Mouse (Mus musculus): ENCODE data around the gene Grhpr.
"Not testable (repeated sequence)": the region's sequence is repeated elsewhere in the genome, so short reads cannot be mapped to it uniquely, and the experiment has no call there.

Grhpr gene

GRCm38 (mm10) chr4:44981280-44981973 lies at the start of gene Grhpr:
Gene Grhpr, plus strand, starts transcription at chr4:44981395.
- peak; percentile 73 for DNase-seq (ENCODE audit: low spot score)

DNA sequence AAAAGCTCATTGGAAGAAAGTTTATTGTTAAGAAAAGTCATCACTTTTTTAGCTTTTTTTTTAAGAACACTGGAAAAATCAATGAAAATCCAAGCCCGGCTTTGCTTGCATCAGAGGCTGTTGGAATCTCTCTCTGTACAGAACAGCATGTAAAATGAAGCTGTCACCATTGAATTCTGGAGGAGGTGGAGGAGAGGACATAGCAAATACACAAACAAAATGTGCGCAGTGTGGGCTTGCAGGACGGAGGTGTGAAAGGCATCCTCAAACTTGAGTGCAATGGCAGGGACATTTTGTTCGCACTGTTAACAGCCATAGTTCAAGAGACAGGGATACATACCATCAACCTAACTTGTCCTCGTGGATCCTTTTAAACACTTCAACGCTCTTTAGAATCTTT lies 49.5 kb upstream of the Grhpr start:
- no peak for DNase-seq (ENCODE audit: low spot score)

DNA sequence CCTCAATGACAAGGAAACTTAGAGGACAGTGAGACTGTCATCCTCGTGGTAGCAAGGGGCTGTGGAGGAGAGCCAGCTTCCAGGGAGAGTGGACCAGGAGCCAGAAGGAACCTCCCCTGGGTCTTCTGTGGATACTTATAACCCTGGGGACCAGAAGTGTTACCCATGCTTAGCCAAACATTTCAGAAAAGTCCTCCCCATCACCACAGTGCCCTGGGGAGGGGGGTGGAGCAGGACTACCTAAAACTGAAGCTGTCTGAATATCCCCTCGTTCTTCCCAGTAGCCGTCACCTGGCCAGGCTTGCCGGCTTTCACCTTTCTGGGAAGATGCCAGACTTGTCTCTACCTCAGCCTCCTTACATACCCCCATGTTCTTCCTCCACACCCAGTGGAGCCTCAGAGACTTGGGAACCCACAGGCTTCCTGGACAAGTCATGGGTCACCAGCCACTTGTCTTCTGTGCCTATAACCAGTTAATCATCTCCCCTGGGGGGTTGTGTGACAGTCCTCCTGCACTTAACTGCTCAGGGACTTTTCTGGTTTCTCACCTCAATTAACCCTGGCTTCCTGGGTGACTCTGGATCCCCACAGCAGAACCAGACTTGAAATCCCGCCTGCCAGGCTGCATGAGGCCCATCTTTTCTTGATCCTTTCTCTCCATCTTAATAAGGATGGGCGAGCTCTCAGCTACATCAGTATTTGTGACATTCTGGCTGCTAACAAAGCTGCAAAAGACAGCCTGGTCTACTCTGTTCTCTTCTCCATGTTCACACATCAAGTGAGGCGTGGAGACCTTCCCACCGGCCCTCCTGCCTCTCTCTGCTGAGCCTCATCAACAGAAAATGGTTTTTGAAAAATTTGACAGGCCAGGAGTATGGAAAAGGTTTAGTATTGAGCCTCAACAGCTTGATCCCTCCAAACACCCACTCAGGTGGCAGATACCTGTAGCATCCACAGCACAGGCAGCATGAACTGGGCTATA lies 42.5 kb upstream of the Grhpr start:
- no peak for DNase-seq (ENCODE audit: low spot score)

GRCm38 (mm10) chr4:44939576-44940249 lies 41.5 kb upstream of the Grhpr start:
- no peak for DNase-seq (ENCODE audit: low spot score)

DNA sequence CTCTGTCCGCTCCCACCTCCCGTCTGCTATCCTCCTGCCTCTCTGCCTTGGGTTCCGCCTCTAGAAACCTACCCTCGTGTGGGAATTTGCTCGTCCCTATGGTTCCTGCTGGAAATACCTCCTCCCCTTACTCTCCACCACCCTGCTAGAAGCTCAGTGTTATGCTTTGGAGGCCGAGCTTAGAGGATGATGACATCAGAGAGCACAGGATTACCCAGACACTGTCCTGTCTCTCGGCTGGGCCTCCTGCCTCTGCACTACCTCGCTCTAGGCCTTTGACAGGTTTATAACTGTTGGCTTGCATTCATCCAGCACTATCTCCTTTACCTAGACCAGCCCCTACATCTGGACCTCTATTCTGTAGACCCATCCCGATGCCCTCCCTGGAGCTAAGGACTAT lies 40.9 kb upstream of the Grhpr start:
- no peak for DNase-seq (ENCODE audit: low spot score)

GRCm38 (mm10) chr4:44942237-44942636 lies 39.0 kb upstream of the Grhpr start:
- no peak for DNase-seq (ENCODE audit: low spot score)

DNA sequence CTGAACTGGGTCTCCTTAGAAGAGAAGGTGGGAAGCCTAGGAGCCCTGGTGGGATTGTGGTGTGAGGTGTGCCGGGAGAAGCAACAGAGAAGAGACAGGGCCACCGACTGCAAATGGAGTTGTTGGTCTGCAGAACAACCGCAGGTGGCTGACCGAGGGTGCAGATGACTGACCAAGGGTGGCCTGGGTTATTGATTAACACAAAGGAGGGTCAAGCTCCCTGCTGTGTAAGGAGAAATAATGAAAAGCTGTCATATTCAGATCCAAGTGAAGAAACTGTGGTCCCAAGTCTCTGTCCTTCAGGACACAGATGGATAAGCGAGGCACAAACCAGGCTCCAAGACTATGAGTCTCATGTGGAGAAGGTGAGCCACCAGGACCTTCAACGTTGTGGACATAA lies 37.7 kb upstream of the Grhpr start:
- DNase-seq (ENCODE audit: low spot score) = no peak

- no peak for DNase-seq (ENCODE audit: low spot score)
Measured at GRCm38 (mm10) chr4:44944426-44945075, 36.6 kb upstream of the Grhpr start.

- DNase-seq (ENCODE audit: low spot score) = not testable (repeated sequence)
Measured at GRCm38 (mm10) chr4:44946126-44946525, 35.1 kb upstream of the Grhpr start.

DNA sequence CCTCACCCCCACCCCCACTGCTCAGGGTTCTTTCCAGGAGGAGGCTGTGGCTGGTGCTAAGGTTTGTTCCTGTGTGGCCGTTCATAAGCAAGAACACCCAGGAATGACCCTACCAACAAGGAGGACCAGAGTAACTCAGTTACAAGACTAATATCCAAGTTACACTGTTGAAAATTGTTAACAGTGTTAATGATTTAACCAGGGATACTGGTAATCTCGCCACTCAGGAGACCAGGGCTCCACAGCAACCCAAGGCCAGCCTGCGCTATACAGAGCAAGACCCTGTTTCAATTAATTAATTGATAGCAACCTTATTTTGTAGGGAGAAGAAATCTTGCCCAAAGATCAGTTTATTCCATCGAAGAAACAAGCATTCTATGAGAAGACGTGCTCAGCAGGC lies 33.7 kb upstream of the Grhpr start:
- DNase-seq (ENCODE audit: low spot score) = no peak

DNA sequence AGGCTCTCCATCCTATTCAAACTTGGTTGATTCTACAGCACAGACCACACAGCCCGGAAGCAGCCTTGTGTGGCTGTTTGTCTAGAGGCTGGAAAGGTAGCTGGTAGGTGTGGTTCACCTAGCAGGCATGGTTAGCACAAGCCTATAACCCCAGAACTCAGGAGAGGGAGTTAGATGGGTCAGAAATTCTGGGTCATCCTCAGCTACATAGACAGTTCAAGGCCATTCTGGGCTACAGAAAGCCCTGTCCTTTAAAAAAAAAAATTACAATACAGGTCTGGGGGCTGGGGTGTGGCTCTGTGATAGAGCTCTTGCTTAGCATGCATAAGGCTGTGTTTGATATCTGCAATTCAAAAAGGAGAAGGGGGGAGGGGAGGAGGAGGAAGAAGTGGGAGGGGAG lies 32.9 kb upstream of the Grhpr start:
- DNase-seq (ENCODE audit: low spot score) = no peak

DNA sequence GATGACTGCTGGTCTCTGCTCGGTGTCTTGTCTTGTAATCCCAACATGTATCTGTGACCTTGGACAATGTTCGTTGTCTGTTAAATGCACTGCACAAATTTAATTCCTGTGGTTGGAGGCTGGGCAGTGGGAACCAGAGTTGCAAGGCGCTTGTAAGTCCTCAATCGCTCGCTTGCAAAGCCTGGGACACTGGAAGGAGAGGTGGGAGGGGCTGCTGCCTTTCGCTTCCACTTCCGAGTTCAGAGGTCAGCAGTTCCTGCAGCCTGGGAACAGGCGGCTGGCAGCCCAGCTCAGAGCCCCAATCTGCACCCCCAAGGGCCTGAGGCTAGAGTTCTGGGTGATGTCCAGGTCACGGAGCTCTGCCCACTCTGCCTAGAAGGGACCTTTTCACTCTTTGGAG lies 28.2 kb upstream of the Grhpr start:
- DNase-seq (ENCODE audit: low spot score) = no peak

DNA sequence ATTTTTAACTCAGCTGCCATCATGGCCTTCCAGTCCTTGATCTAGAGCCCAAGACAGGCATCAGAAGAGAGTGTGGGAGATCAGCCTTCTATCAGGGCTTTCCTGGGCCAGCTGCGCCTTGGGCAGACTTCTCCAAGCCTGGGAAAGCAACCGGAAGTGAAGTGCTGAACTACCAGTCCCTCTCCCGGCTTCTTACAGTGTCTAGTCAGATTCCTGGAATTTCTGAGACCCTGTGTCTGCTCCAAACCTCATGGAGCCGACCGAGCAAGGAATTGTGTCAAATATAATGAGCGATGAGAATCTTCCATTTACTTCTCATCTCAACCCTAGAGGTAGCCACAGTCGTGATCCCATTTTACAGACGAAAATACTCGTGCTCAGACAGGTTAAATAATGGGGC lies 22.4 kb upstream of the Grhpr start:
- no peak for DNase-seq (ENCODE audit: low spot score)

GRCm38 (mm10) chr4:44959220-44959619 lies 22.0 kb upstream of the Grhpr start:
- no peak for DNase-seq (ENCODE audit: low spot score)

DNA sequence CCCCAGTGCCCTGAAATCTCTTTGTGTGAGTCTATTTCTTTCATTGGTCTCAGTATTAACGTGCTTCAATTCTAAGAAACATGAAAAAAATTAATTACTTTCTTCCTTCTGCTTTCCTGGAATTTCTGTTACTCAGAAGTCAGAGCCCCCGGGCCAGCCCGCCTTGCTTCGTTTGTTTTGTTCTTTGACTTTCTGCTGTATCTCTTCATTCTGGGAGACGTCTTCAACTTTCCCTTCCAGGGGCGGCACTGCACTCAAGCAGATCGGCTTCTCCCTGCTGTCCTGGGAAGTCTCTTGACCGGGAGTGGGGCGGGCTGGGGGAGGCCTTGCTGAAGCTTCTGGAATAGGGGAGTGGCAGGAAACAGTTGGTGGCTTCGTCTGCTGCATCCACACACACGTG lies 18.0 kb upstream of the Grhpr start:
- DNase-seq (ENCODE audit: low spot score) = no peak

- no peak for DNase-seq (ENCODE audit: low spot score)
Measured at GRCm38 (mm10) chr4:44965175-44965574, 16.0 kb upstream of the Grhpr start.

DNA sequence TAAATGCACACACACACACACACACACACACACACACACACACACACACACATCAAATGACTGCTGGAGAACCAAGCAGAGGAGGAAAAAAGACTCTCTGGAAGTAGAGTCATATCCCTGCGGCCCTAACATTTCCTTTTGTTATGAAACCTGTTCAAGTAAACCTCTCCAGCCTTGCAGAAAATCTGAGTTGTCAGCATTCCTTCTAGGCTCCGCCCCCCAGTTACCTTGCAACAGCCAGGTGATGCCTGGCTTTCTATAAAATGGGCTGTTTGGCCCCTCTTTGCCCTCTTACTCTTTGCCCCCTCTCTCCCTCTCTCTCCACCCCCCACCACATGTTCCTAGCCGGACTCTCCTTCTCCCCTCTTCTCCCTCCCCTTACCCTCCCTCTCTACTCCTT lies 15.5 kb upstream of the Grhpr start:
- DNase-seq (ENCODE audit: low spot score) = no peak

- no peak for DNase-seq (ENCODE audit: low spot score)
Measured at GRCm38 (mm10) chr4:44967402-44967801, 13.8 kb upstream of the Grhpr start.

GRCm38 (mm10) chr4:44970056-44970455 lies 11.1 kb upstream of the Grhpr start:
- DNase-seq (ENCODE audit: low spot score) = no peak

DNA sequence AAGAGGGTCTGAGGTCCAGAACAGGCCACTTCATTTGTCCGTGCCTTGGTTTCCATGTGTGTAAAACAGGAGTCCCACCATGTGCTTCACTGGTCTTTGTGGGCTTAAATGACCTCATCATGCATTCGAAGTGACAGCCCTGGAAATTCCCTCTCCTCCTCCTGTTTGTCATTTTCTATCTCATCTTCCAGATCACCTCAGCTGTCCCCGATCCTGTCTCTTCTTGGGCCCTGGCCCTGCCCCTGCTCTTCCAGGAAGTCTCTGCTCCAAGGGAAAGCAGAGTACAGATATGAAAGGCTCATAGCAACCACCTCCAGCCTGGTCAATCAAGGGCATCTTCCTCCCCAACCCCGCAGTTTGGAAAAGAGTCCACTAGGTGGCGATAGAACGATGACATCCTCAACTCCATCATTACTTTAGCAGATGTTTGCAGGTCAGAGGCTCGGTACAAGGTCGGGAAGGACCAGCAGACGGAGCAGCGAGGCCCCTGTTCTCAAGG lies 10.5 kb upstream of the Grhpr start:
- no peak for DNase-seq (ENCODE audit: low spot score)

- DNase-seq (ENCODE audit: low spot score) = peak; percentile 85
Measured at GRCm38 (mm10) chr4:44973450-44973849, 7.7 kb upstream of the Grhpr start.

GRCm38 (mm10) chr4:44973871-44974270 lies 7.3 kb upstream of the Grhpr start:
- DNase-seq (ENCODE audit: low spot score) = no peak
